Mouse (Mus musculus) left cerebral cortex, postnatal 25 days (tissue): ENCODE measurements at regions not wholly inside any gene's neighbourhood (a gene's known extent, or its start where the extent isn't known, plus 50 kb on each side); places are given as distances from the start of the nearest gene placed in this dataset.

Source experiments
- DNase-seq, 2 experiments: peaks; one replicate each; pipeline ENCODE4 v3.0.0; 2022; ENCODE audit warnings: low spot score in 2 of 2, mixed read lengths in 1 of 2
- intact Hi-C: fragments of 180-260 bp; cut with DNase I; formaldehyde crosslinking; loops from one replicate; pipeline ENCODE4 v1.15.1; 2025

DNA sequence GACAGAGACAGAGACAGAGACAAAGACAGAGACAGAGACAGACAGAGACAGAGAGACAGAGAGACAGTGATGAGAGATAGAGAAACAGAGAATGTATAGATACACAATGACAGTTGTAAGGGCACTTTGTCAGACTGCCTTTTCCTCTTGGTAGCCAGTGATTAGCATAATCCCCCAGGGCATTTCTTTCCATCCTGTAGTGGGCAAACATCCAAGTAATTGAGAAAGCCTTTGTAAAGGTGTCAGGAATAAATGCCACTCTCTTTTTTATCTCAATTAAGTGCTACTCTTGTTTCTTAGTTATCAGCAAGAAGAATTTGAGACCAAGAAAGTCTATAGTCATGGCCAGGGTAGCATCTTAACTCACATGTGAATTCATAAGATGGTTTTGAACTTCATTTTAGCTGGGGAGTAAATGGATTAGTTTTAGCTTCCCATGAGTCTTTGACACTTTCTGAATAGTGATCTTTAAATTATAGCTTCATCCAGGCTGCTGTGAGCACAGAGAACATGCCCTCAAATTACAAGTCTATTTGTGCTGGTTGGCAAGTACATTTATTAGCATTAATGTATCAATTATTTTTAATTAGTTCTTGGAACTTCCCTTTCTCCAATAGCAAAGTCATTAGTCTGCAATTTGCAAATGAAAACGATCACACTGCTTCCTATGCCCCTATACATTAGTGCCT is 1215.9 kb downstream of the Gm9008 start:
- DNase-seq, result no peak
- intact Hi-C loops, result no loop called here

DNA sequence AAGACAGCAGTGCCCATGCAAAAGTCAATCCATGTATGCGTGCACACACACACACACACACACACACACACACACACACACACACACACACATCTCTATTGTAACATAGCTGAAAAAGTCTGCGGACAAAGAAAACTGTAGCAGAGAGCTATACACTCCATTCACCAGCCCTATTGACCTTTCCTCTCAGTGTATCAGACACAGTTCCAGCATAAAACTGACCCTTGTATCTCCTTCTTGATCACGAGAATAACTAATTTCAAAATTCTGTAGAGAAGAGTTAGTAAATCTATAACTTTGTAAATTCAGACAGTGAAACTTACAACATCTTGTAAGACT is 1243.5 kb downstream of the Gm9008 start:
- intact Hi-C loops, result no loop called here
- DNase-seq, result no peak

DNA sequence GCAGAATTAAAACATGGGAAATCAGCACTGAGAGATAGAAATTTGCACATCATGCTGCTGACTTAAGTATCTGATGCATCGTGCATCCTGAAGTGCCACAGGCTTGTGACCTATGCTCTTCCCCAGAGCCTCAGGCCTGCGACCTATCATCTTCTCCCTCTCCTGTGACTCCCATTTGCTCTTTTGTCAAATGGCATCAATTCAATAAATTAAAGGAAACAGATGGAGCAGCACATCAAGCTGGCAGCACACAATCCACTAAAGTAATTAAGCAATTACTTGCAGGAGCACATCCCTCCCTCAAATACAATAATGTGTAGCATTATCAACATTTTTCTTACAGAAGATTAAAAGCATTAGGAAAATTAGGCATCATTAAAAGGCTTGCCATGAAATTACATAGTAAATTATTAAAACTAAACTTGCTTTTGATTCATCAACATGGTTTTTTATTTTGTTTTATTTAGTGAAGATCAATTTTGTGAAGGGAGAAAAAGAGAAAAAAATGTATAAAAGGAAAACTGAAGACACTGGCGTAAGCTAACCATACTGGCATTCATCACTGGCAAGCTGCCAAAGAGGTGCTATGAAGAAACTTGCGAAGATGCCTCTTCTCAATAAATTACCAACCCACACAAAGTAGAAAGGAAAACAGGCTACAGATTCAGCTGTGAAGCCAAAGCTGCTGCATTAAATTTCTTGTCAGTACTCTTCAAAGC is 1244.1 kb downstream of the Gm9008 start:
- DNase-seq, result peak; percentile 22 to 61
- intact Hi-C loops, result no loop called here

DNA sequence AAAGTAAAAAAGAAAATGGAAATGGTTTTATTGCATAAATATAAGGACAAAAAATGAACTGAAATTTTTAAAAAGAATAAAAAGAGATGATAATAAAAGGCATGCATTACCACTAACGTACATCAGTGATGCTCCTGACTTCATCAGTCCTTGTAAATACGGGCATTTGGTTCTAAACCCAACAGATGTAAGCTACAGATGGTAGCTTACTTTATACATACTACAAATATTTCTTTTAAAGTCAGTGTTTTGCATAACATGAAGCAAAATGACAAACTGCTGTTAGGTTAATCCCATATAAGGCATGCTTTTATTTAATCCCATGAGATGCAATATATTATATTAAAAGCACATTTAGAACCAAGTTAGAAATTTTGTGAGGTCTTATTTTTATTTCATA is 1282.1 kb downstream of the Gm9008 start:
- intact Hi-C loops, result no loop called here
- no peak for DNase-seq

DNA sequence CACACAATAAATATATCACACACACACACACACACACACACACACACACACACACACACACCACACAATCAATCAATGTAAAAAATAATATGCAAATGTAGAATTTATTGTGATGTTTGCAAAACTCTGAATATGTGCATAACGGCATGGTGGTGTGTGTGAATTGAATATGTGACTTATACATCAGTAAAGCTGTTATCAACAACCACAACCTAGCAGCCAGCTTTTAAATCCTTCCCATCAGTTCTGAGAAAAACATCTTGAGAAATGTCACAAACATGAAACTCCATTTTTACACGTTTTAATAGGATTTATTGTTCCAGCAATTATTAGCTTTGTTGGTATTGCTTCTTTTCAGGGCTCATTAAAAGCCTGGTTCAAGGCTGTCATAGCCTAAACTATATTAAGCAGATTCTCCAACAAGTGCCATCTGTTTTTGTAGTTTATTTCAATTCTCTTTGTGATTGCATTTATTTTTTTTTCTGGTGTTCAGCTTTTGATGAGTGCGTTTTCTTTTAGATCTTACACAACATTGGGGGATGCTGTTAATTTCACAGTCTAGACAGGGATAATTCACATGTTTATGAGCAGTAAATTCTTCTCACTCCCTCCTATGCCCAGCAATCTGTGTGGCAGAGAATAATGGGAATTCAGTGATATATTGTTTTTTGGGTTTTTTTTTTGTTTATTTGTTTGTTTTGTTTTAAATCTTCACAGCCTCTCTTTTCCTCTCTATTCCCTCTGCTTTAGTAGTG is 1284.7 kb downstream of the Gm9008 start:
- intact Hi-C loops, result no loop called here
- DNase-seq, result no peak
